Mouse (Mus musculus): ENCODE data around the gene Axin1. TPM values are rescaled to one million over a fixed set of nuclear protein-coding genes. Genes with fewer than 3 reads are reported as not detected.
A peak's percentile ranks its signal among the peaks of the same experiment; 100 is the strongest.

The Axin1 gene
- polyA plus RNA-seq, 1 experiment from 2014 or later, result 6.6 TPM

DNA sequence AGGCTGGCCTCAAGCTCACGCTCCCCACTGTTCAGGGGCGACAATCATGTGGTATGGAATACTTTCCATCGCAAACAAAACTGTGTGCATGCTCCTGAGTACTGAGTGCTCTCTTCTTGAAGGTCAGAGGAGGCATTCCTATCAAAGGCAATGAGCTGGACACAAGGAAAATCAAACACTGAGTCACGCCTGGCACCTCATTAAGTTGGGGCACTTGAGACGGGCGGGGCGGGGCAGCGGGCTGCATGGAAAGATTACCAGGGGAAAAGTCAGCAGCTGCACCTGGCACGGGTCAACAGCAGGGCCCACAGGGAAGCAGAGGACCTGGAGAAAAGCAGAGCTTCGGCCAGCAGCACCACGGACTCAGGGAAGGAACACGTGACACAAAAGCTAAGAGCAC, 86.7 kb downstream of the Axin1 start:
- Histone ChIP-seq H3K27ac (ENCODE audit: low read length) (peak overlapping the region; percentile 58; the same call in 1 of the 2 replicates), H3K9ac (ENCODE audit: low read depth, low read length) (no peak overlapping the region), H3K9me3 (ENCODE audit: control insufficient read depth, low read length) (no peaks in the 10 kb centered on the region), H3K4me1 (ENCODE audit: control insufficient read depth, insufficient read depth, low read length) (peaks cover 9% of the 10 kb centered on the region; the same call in 1 of the 2 replicates), H3K36me3 (ENCODE audit: control insufficient read depth, insufficient read depth, low read length) (no peaks in the 10 kb centered on the region), H3K4me3 (ENCODE audit: low read length) (no peak overlapping the region), H3K4me2 (ENCODE audit: low read depth, low read length) (no peak overlapping the region), H3K27me3 (replicated peaks; ENCODE audit: control insufficient read depth, insufficient read depth, low read length) (no peaks in the 10 kb centered on the region)
- ATAC-seq, result peak; percentile 84
- WGBS, result 68% methylated on average over 12 of the region's 12 CpGs

DNA sequence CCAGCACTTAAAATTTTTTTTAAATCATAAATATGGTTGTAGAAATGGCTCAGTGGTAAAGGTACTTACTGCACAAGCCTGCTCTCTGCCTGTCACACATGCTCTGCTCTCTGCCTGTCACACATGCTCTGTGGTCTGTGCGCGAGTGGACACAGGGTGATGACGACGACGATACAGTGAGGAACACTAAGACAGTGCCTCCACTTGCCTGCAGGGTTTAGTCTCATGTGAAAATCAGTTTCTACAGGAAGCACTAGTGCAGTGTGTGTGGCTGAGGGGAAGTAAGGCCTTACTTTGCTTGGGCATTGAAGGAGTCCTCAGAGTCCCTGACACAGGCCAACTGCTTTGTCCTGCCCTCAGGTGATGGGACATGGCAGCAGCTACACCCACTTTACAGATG, 91.3 kb downstream of the Axin1 start:
- no peaks in the 10 kb centered on the region for H3K27me3 ChIP-seq (replicated peaks; ENCODE audit: control insufficient read depth, insufficient read depth, low read length)
- ATAC-seq, result no peak
- WGBS, result 94% methylated on average over 5 of the region's 5 CpGs
- no peak overlapping the region for H3K9ac ChIP-seq (ENCODE audit: low read depth, low read length)
- H3K4me1 ChIP-seq (ENCODE audit: control insufficient read depth, insufficient read depth, low read length), result peaks cover 8% of the 10 kb centered on the region; the same call in 1 of the 2 replicates
- H3K4me2 ChIP-seq (ENCODE audit: low read depth, low read length), result no peak overlapping the region
- H3K36me3 ChIP-seq (ENCODE audit: control insufficient read depth, insufficient read depth, low read length), result no peaks in the 10 kb centered on the region
- H3K27ac ChIP-seq (ENCODE audit: low read length), result no peak overlapping the region
- H3K4me3 ChIP-seq (ENCODE audit: low read length), result no peak overlapping the region
- H3K9me3 ChIP-seq (ENCODE audit: control insufficient read depth, low read length), result no peaks in the 10 kb centered on the region

DNA sequence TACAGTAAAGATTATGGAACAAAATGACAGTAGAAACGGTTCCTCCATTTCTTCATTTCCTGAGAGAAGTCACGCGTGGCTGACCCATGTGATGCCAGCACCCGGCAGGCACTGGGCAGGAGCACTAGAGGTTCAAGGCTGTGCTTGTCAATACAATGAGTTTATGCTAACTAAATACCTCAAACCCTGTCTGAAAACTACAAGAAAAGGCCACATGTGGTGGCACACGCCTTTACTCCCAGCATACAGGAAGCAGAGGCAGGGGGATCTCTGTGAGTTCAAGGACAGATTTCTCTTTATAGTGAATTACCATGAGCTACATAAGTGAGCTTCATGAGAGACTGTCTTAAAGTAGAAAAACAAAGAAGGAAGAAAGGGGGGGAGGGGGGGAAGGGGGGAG, 92.7 kb downstream of the Axin1 start:
- H3K36me3 ChIP-seq (ENCODE audit: control insufficient read depth, insufficient read depth, low read length), result no peaks in the 10 kb centered on the region
- no peak for ATAC-seq
- WGBS, result 89% methylated on average over 5 of the region's 5 CpGs
- no peak overlapping the region for H3K9ac ChIP-seq (ENCODE audit: low read depth, low read length)
- peaks cover 13% of the 10 kb centered on the region for H3K4me1 ChIP-seq (ENCODE audit: control insufficient read depth, insufficient read depth, low read length)
- H3K27me3 ChIP-seq (replicated peaks; ENCODE audit: control insufficient read depth, insufficient read depth, low read length), result no peaks in the 10 kb centered on the region
- H3K27ac ChIP-seq (ENCODE audit: low read length), result no peak overlapping the region
- no peak overlapping the region for H3K4me3 ChIP-seq (ENCODE audit: low read length)
- no peak overlapping the region for H3K4me2 ChIP-seq (ENCODE audit: low read depth, low read length)
- no peaks in the 10 kb centered on the region for H3K9me3 ChIP-seq (ENCODE audit: control insufficient read depth, low read length)

DNA sequence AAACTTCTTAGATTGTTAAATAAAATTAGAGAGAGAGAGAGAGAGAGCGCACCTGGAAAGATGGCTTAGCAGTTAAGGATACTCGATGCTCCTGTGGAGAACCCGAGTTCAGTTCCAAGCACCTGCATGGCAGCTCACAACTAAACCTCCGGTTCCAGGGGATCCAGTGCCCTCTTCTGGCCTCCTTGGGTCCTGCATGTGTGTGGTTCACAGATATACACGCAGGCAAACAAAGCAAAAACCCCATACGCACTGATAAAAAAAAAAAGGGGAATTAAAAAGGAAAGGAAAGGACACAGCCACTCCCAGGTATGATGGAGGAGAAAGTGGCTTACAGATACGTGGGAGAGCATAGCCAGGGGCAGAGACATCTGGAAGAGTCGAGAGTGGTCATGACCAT, 94.4 kb downstream of the Axin1 start:
- Histone ChIP-seq H3K4me1 (ENCODE audit: control insufficient read depth, insufficient read depth, low read length) (peaks cover 18% of the 10 kb centered on the region), H3K4me2 (ENCODE audit: low read depth, low read length) (no peak overlapping the region), H3K4me3 (ENCODE audit: low read length) (no peak overlapping the region), H3K27ac (ENCODE audit: low read length) (no peak overlapping the region), H3K9ac (ENCODE audit: low read depth, low read length) (no peak overlapping the region), H3K36me3 (ENCODE audit: control insufficient read depth, insufficient read depth, low read length) (no peaks in the 10 kb centered on the region), H3K27me3 (replicated peaks; ENCODE audit: control insufficient read depth, insufficient read depth, low read length) (no peaks in the 10 kb centered on the region), H3K9me3 (ENCODE audit: control insufficient read depth, low read length) (no peaks in the 10 kb centered on the region)
- no peak for ATAC-seq
- 77% methylated on average over 8 of the region's 8 CpGs for WGBS

DNA sequence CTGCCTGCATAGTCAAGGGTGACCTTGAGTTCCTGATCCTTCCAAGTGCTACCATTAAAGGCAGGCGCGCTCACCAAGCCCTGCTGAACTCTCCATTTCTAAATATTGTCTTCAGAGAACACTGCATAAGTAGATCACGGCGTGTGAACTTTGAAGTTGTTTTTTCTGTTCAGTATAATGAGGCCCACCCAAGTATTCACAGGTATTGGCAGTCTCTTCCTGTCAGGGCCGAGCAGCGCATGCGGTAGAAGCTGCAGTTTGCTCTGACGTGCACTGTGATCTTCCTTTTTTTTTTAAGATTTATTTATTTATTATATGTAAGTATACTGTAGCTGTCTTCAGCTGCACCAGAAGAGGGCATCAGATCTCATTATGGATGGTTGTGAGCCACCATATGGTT, 95.9 kb downstream of the Axin1 start:
- no peak for ATAC-seq
- Histone ChIP-seq H3K9me3 (ENCODE audit: control insufficient read depth, low read length) (no peaks in the 10 kb centered on the region), H3K4me3 (ENCODE audit: low read length) (no peak overlapping the region), H3K27ac (ENCODE audit: low read length) (no peak overlapping the region), H3K27me3 (replicated peaks; ENCODE audit: control insufficient read depth, insufficient read depth, low read length) (no peaks in the 10 kb centered on the region), H3K4me2 (ENCODE audit: low read depth, low read length) (no peak overlapping the region), H3K36me3 (ENCODE audit: control insufficient read depth, insufficient read depth, low read length) (no peaks in the 10 kb centered on the region), H3K9ac (ENCODE audit: low read depth, low read length) (no peak overlapping the region), H3K4me1 (ENCODE audit: control insufficient read depth, insufficient read depth, low read length) (peaks cover 18% of the 10 kb centered on the region)
- 74% methylated on average over 8 of the region's 8 CpGs for WGBS

DNA sequence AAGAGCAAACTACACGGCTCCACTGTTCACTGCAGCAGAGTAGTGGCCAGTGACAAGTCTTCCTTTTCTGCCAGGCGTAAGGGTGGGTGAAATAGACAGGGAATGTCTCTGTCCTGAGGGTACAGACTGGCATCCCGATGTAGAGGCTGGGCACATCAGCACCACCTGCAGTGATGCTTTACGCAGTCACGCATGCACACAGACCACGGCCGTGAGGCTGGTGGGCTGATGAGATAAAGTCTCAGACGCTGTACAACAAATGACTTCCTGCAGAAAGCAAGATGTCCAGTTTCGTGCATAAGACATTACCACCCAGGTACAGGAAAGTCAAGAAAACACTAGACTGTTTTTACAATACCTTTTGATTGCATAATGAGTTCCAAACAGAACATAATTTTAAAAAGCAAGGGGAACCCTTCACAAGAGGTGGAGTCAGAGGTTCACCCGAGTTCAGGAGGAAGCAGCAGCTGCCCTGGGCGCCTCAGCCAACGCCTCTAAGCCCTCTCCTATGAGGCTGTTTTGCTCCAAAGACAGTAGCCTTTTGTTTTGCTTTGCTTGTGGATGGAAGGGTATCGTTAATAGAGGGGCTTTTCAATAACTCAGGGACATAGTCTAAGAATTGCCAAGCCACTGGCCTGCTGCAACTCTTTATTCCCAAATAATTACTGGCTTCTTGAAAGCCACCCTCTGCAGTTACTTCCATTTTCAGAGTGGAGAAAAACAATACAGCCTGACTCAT, 96.8 kb downstream of the Axin1 start:
- 0 out of 2 replicates have a peak overlapping the region, but pooled peaks have one; percentile 2 for H3K9ac ChIP-seq (ENCODE audit: low read depth, low read length)
- H3K4me3 ChIP-seq (ENCODE audit: low read length), result no peak overlapping the region
- peaks cover 18% of the 10 kb centered on the region for H3K4me1 ChIP-seq (ENCODE audit: control insufficient read depth, insufficient read depth, low read length)
- no peaks in the 10 kb centered on the region for H3K9me3 ChIP-seq (ENCODE audit: control insufficient read depth, low read length)
- H3K4me2 ChIP-seq (ENCODE audit: low read depth, low read length), result 0 out of 2 replicates have a peak overlapping the region, but pooled peaks have one; percentile 13
- no peaks in the 10 kb centered on the region for H3K27me3 ChIP-seq (replicated peaks; ENCODE audit: control insufficient read depth, insufficient read depth, low read length)
- 44% methylated on average over 13 of the region's 13 CpGs for WGBS
- no peaks in the 10 kb centered on the region for H3K36me3 ChIP-seq (ENCODE audit: control insufficient read depth, insufficient read depth, low read length)
- peak overlapping the region; percentile 83 for H3K27ac ChIP-seq (ENCODE audit: low read length)
- ATAC-seq, result no peak

DNA sequence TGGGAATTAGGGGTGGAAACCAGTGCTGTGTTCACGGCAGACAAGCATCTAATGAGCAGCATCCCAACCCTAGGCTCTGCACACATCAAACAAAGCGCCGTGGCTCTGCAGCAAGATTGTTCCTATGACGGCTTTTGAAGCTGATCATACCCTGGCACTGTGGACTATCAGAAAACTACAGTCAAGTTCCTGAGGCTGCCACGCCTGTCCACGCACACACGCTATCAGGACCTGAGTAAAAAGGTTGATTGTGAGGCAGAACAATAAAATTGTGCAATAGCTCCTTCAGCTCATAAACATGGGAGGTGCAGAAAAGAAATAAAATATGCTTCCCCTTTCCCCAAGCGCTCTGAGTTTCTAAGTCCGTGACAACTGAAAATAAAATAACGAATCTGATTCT, 99.2 kb downstream of the Axin1 start:
- Histone ChIP-seq H3K4me1 (ENCODE audit: control insufficient read depth, insufficient read depth, low read length) (peaks cover 18% of the 10 kb centered on the region), H3K27ac (ENCODE audit: low read length) (peak overlapping the region; percentile 66), H3K4me2 (ENCODE audit: low read depth, low read length) (peak overlapping the region; percentile 30), H3K9me3 (ENCODE audit: control insufficient read depth, low read length) (no peaks in the 10 kb centered on the region), H3K36me3 (ENCODE audit: control insufficient read depth, insufficient read depth, low read length) (no peaks in the 10 kb centered on the region), H3K4me3 (ENCODE audit: low read length) (no peak overlapping the region), H3K9ac (ENCODE audit: low read depth, low read length) (no peak overlapping the region), H3K27me3 (replicated peaks; ENCODE audit: control insufficient read depth, insufficient read depth, low read length) (no peaks in the 10 kb centered on the region)
- 60% methylated on average over 10 of the region's 10 CpGs for WGBS
- ATAC-seq, result peak; percentile 84

DNA sequence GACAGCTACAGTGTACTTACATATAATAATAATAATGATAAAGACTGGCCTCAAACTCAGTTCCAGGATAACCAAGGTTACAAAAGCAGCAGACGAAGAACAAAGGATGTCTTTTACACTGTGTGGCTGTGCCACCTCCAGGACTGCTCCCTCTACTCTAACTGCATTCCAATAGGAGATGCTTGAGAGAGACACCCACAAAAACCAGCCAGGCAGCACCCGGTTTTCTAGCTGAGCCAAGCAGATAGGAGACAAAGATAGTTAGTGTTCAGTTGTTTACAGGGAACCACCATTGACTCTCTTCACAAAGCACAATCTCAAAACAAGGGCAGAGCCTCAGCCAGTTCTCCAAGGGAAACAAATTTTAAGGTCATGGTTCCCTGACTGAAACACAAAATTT, 101.1 kb downstream of the Axin1 start:
- Histone ChIP-seq H3K36me3 (ENCODE audit: control insufficient read depth, insufficient read depth, low read length) (no peaks in the 10 kb centered on the region), H3K4me2 (ENCODE audit: low read depth, low read length) (0 out of 2 replicates have a peak overlapping the region, but pooled peaks have one; percentile 28), H3K9ac (ENCODE audit: low read depth, low read length) (no peak overlapping the region), H3K9me3 (ENCODE audit: control insufficient read depth, low read length) (no peaks in the 10 kb centered on the region), H3K27me3 (replicated peaks; ENCODE audit: control insufficient read depth, insufficient read depth, low read length) (no peaks in the 10 kb centered on the region), H3K27ac (ENCODE audit: low read length) (peak overlapping the region; percentile 74), H3K4me1 (ENCODE audit: control insufficient read depth, insufficient read depth, low read length) (peaks cover 23% of the 10 kb centered on the region), H3K4me3 (ENCODE audit: low read length) (no peak overlapping the region)
- 57% methylated on average over 2 of the region's 2 CpGs for WGBS
- no peak for ATAC-seq

DNA sequence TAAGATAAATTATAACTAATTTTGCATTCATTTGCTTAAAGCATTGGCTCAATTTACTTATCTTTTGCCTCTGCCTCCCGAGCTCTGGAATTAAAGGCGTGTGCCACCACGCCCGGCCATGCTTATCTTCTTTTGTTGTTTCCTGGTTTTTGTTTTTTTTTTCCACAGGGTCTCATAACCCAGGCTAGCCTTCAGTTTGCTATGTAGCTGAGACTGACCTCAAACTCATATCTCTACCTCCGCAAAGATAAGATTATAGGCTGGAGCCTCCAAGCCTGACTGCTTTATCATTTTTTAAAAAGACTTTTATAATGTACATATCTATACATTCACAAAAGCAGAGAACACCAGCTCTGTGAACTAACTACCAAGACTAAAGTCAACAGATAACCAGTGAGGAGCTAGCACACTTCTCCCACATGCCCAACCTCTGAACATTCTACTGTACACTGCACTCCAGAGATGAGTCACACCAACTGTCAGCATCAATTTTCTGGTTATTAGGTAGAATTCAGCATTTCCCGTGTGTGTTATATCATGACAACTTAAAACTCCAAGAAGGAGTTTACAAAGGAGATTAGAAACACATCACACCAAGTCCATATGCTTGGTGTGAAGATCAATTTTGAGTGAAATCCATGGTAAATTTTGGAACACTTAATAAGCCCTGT, 101.8 kb downstream of the Axin1 start:
- WGBS, result 53% methylated on average over 6 of the region's 6 CpGs
- Histone ChIP-seq H3K9ac (ENCODE audit: low read depth, low read length) (no peak overlapping the region), H3K4me1 (ENCODE audit: control insufficient read depth, insufficient read depth, low read length) (peaks cover 19% of the 10 kb centered on the region; the same call in 1 of the 2 replicates), H3K27me3 (replicated peaks; ENCODE audit: control insufficient read depth, insufficient read depth, low read length) (no peaks in the 10 kb centered on the region), H3K27ac (ENCODE audit: low read length) (peak overlapping the region; percentile 69), H3K9me3 (ENCODE audit: control insufficient read depth, low read length) (no peaks in the 10 kb centered on the region), H3K36me3 (ENCODE audit: control insufficient read depth, insufficient read depth, low read length) (no peaks in the 10 kb centered on the region), H3K4me3 (ENCODE audit: low read length) (no peak overlapping the region), H3K4me2 (ENCODE audit: low read depth, low read length) (no peak overlapping the region)
- peak; percentile 39 for ATAC-seq
